In genomic region chr10:59896911-59897331, GRCm38 (mm10) we compare ENCODE assay signal across 8 mouse cellular contexts. TPM values are rescaled to one million over a fixed set of nuclear protein-coding genes. Genes with fewer than 3 reads are reported as not detected.
DNase-seq lines count a peak whose midpoint lies in the region; ATAC-seq lines count a peak whose summit lies in the region.

No protein-coding gene starts in this region.

- peak; percentile 48 for ATAC-seq in common myeloid progenitor, adult 5-6 weeks (replicated peaks; ENCODE audit: low read depth, poor library complexity, severe bottlenecking)
- no peak for ATAC-seq in erythroblast, adult 5-6 weeks (replicated peaks; ENCODE audit: low FRiP score, poor library complexity, severe bottlenecking)

- peak; percentile 48 for DNase-seq in kidney, adult 11 months
- DNase-seq in kidney, adult 18-20 months = no peak
- peak; percentile 91 for DNase-seq in induced T-regulatory cell, adult 2 months (ENCODE audit: low read depth)
- peak; percentile 39 for DNase-seq in lung, postnatal 14 days
- peak; percentile 53 to 65 for DNase-seq in spleen, postnatal 10 days (ENCODE audit: low spot score in 2 of 2)
- DNase-seq in cerebellum, adult 18-20 months = no peak

RNA-seq across cellular contexts. Expression of gene Dnajb12, which starts 17.6 kb away (rescaled TPM):
- total RNA-seq in common myeloid progenitor, adult 5-6 weeks (2017) = 22.7 and 23.9 TPM in 2 replicates
- total RNA-seq in erythroblast, adult 5-6 weeks (2015; ENCODE audit: low replicate concordance) = 13.6 and 28.2 TPM in 2 replicates
- total RNA-seq in erythroblast, adult 5-6 weeks (2017; ENCODE audit: low replicate concordance) = 39.8 and 43.4 TPM in 2 replicates

RNA-seq across cellular contexts. Expression of gene Ddit4, which starts 54.7 kb away (rescaled TPM):
- 1.4 and 4.2 TPM in 2 replicates for total RNA-seq in common myeloid progenitor, adult 5-6 weeks (2017)
- 1.7 TPM in 1 of 2 replicates, not detected in the other for total RNA-seq in erythroblast, adult 5-6 weeks (2015; ENCODE audit: low replicate concordance)
- 0.17 and 0.84 TPM in 2 replicates for total RNA-seq in erythroblast, adult 5-6 weeks (2017; ENCODE audit: low replicate concordance)

Comparison
In these comparisons a context has a peak if more than half of its experiments do, and no peak if none do; other contexts are left out.
1. DNase-seq: peak in kidney, adult 11 months (single experiment), induced T-regulatory cell, adult 2 months (single experiment), lung, postnatal 14 days (single experiment) and spleen, postnatal 10 days (2 of 2); none in kidney, adult 18-20 months (single experiment) and cerebellum, adult 18-20 months (0 of 2).